Mouse (Mus musculus) CH12.LX (cell line): ENCODE data around the gene Mmd. TPM values are rescaled to one million over a fixed set of nuclear protein-coding genes. Genes with fewer than 3 reads are reported as not detected.

ENCODE experiments used
- DNase-seq: peaks from one replicate; pipeline ENCODE4 v3.0.0-alpha.2; 2013; ENCODE audit errors: extremely low read depth
- H3K27ac ChIP-seq: 2 replicates; pipeline ENCODE4 v1.5.1; 2012; ENCODE audit warnings: low read depth, mild to moderate bottlenecking, control low read depth, moderate library complexity; ENCODE audit not compliant: insufficient read depth
- H3K27me3 ChIP-seq: replicated peaks from 2 replicates; pipeline ENCODE3; 2012; ENCODE audit warnings: inconsistent platforms
- H3K36me3 ChIP-seq, 2 experiments: replicated peaks in 1 of 2; 2 replicates each; pipeline versions ENCODE3 to v1.6.1; 2012; ENCODE audit warnings: inconsistent platforms in 1 of 2, low read length in 1 of 2, mild to moderate bottlenecking in 1 of 2, mixed read lengths in 1 of 2, moderate library complexity in 1 of 2; ENCODE audit not compliant: control insufficient read depth in 1 of 2, insufficient read depth in 1 of 2
- H3K4me1 ChIP-seq, 2 experiments: 2 replicates each; pipeline ENCODE4 v1.6.1; 2012; ENCODE audit warnings: inconsistent platforms in 1 of 2, moderate library complexity in 1 of 2; ENCODE audit not compliant: insufficient read depth in 2 of 2, control insufficient read depth in 1 of 2
- H3K4me2 ChIP-seq: 2 replicates; pipeline ENCODE4 v1.6.1; 2012; ENCODE audit warnings: low read depth, mild to moderate bottlenecking, control low read depth; ENCODE audit not compliant: poor library complexity, insufficient read depth, severe bottlenecking
- H3K4me3 ChIP-seq, 3 experiments: fragments of 150-350 bp in 1 of 3; sonication (generic) in 1 of 3; replicated peaks in 1 of 3; 2 replicates each; pipeline versions ENCODE3 to v1.5.1; 2011 to 2012; ENCODE audit warnings: low read depth in 2 of 3, low read length in 2 of 3, mild to moderate bottlenecking in 2 of 3, moderate library complexity in 2 of 3, control low read depth in 1 of 3, improper control_type of control experiment in 1 of 3, inconsistent platforms in 1 of 3, mixed read lengths in 1 of 3; ENCODE audit not compliant: poor library complexity in 1 of 3
- H3K79me2 ChIP-seq: replicated peaks from 2 replicates; pipeline ENCODE4 v1.6.1; 2012; ENCODE audit warnings: mild to moderate bottlenecking, moderate library complexity; ENCODE audit not compliant: control insufficient read depth, poor library complexity, insufficient read depth, severe bottlenecking; ENCODE audit errors: extremely low read depth
- H3K9ac ChIP-seq: 2 replicates; pipeline ENCODE4 v1.6.1; 2012; ENCODE audit warnings: low read depth, mild to moderate bottlenecking, control low read depth, moderate library complexity; ENCODE audit not compliant: insufficient read depth
- H3K9me3 ChIP-seq: replicated peaks from 2 replicates; pipeline ENCODE3; 2012; ENCODE audit warnings: low read length, inconsistent platforms, mixed read lengths
- BHLHE40 ChIP-seq: IDR thresholded peaks from 2 replicates; pipeline ENCODE4 v1.6.1; 2011; ENCODE audit warnings: mild to moderate bottlenecking, low read depth, low read length, improper control_type of control experiment
- CTCF ChIP-seq, 2 experiments: IDR thresholded peaks in 1 of 2; conservative IDR thresholded peaks in 1 of 2; 2 replicates each; pipeline ENCODE4 v1.5.1; 2011 to 2012; ENCODE audit warnings: low read depth in 2 of 2, low read length in 2 of 2, improper control_type of control experiment in 1 of 2, inconsistent platforms in 1 of 2, mild to moderate bottlenecking in 1 of 2, moderate library complexity in 1 of 2
- E2F4 ChIP-seq: IDR thresholded peaks from 2 replicates; pipeline ENCODE4 v1.6.1; 2011; ENCODE audit warnings: low read depth, low read length, improper control_type of control experiment; ENCODE audit not compliant: insufficient replicate concordance
- GABPA ChIP-seq: IDR thresholded peaks from 2 replicates; pipeline ENCODE4 v1.6.1; 2012; ENCODE audit warnings: low read depth, low read length, improper control_type of control experiment, inconsistent platforms; ENCODE audit not compliant: insufficient replicate concordance
- IRF4 ChIP-seq: IDR thresholded peaks from 2 replicates; pipeline ENCODE4 v1.6.1; 2014; ENCODE audit warnings: low read depth, mild to moderate bottlenecking, inconsistent platforms, low read length, improper control_type of control experiment
- JUN ChIP-seq: IDR thresholded peaks from 2 replicates; pipeline ENCODE4 v1.6.1; 2011; ENCODE audit warnings: low read depth, mild to moderate bottlenecking, low read length, improper control_type of control experiment, moderate library complexity; ENCODE audit not compliant: insufficient read depth
- KAT2A ChIP-seq: IDR thresholded peaks from 2 replicates; pipeline ENCODE4 v1.6.1; 2012; ENCODE audit warnings: low read length, improper control_type of control experiment, inconsistent platforms; ENCODE audit not compliant: insufficient replicate concordance
- MAFK ChIP-seq: IDR thresholded peaks from 2 replicates; pipeline ENCODE4 v1.6.1; 2011; ENCODE audit warnings: low read length, improper control_type of control experiment; ENCODE audit not compliant: insufficient replicate concordance
- MAZ ChIP-seq: IDR thresholded peaks from 2 replicates; pipeline ENCODE4 v1.6.1; 2012; ENCODE audit warnings: low read depth, mild to moderate bottlenecking, inconsistent platforms, low read length, improper control_type of control experiment, moderate library complexity
- MEF2A ChIP-seq: IDR thresholded peaks from 2 replicates; pipeline ENCODE4 v1.6.1; 2014; ENCODE audit warnings: low read depth, mild to moderate bottlenecking, inconsistent platforms, low read length, improper control_type of control experiment, borderline replicate concordance
- NELFE ChIP-seq: IDR thresholded peaks from 2 replicates; pipeline ENCODE4 v1.6.1; 2011; ENCODE audit warnings: low read depth, low read length, improper control_type of control experiment
- NRF1 ChIP-seq: IDR thresholded peaks from 2 replicates; pipeline ENCODE4 v1.6.1; 2014; ENCODE audit warnings: low read depth, mild to moderate bottlenecking, inconsistent platforms, low read length, improper control_type of control experiment, moderate library complexity
- POLR2AphosphoS2 ChIP-seq: IDR thresholded peaks from 2 replicates; pipeline ENCODE4 v1.6.1; 2011; ENCODE audit warnings: low read depth, low read length, improper control_type of control experiment
- RAD21 ChIP-seq: IDR thresholded peaks from 2 replicates; pipeline ENCODE4 v1.6.1; 2011; ENCODE audit warnings: low read depth, mild to moderate bottlenecking, low read length, improper control_type of control experiment, moderate library complexity
- SIN3A ChIP-seq: IDR thresholded peaks from 2 replicates; pipeline ENCODE4 v1.6.1; 2012; ENCODE audit warnings: low read length, improper control_type of control experiment, inconsistent platforms
- SMC3 ChIP-seq: IDR thresholded peaks from 2 replicates; pipeline ENCODE4 v1.6.1; 2011; ENCODE audit warnings: low read depth, low read length, improper control_type of control experiment
- TBP ChIP-seq: conservative IDR thresholded peaks from 2 replicates; pipeline ENCODE4 v1.6.1; 2011; ENCODE audit warnings: low read depth, low read length, improper control_type of control experiment
- UBTF ChIP-seq: IDR thresholded peaks from 2 replicates; pipeline ENCODE4 v1.6.1; 2012; ENCODE audit warnings: low read depth, mild to moderate bottlenecking, inconsistent platforms, low read length, improper control_type of control experiment, moderate library complexity
- USF1 ChIP-seq: IDR thresholded peaks from 2 replicates; pipeline ENCODE4 v1.6.1; 2014; ENCODE audit warnings: low read depth, mild to moderate bottlenecking, inconsistent platforms, low read length, improper control_type of control experiment
- USF2 ChIP-seq: conservative IDR thresholded peaks from 2 replicates; pipeline ENCODE4 v1.6.1; 2011; ENCODE audit warnings: low read depth, low read length, improper control_type of control experiment
- ZC3H11A ChIP-seq: IDR thresholded peaks from 2 replicates; pipeline ENCODE4 v1.6.1; 2012; ENCODE audit warnings: low read depth, mild to moderate bottlenecking, inconsistent platforms, low read length, improper control_type of control experiment
- ZKSCAN1 ChIP-seq: IDR thresholded peaks from 2 replicates; pipeline ENCODE4 v1.6.1; 2012; ENCODE audit warnings: low read depth, inconsistent platforms, low read length, improper control_type of control experiment, borderline replicate concordance
- ZNF384 ChIP-seq: IDR thresholded peaks from 2 replicates; pipeline ENCODE4 v1.6.1; 2012; ENCODE audit warnings: low read depth, low read length, improper control_type of control experiment, inconsistent platforms
- dilution Hi-C: fragments of 300-500 bp; cut with MboI; formaldehyde crosslinking; loops from 2 replicates; pipeline ENCODE4 v1.14.3; 2020; ENCODE audit warnings: low sequenced_read_pairs; ENCODE audit not compliant: extremely low pct_unique_long_range_greater_than_20kb, extremely low pct_ligation_motif_present
- in situ Hi-C: fragments of 300-500 bp; cut with MboI; formaldehyde crosslinking; loops from 3 replicates; pipeline ENCODE4 v1.14.3; 2019; ENCODE audit warnings: low sequenced_read_pairs, low pct_ligation_motif_present, low pct_unique_long_range_greater_than_20kb, mixed read lengths
- polyA plus RNA-seq: library from polyadenylated mRNA; unstranded; fragments of >175 nt; gene quantifications from 2 replicates; pipeline ENCODE4 v1.2.1, GENCODE M21; 2012; ENCODE audit warnings: low read depth; ENCODE audit not compliant: insufficient read length
- total RNA-seq, 2 experiments: library from RNA; depleted of rRNA; stranded (reverse); fragments of 300-350 nt in 1 of 2; fragments of >200 nt in 1 of 2; gene quantifications; 2 replicates each; pipeline ENCODE4 v1.2.3; 2012 to 2014

Mmd gene
- total and polyA plus RNA-seq, 3 experiments = 10.3 to 60.4 (median 39.8) TPM

- peak; percentile 56 for DNase-seq
- Histone ChIP-seq H3K79me2 (no peaks in the 10 kb centered on the region), H3K27me3 (no peaks in the 10 kb centered on the region), H3K36me3 (no peaks in the 10 kb centered on the region), H3K27ac (no peak overlapping the region), H3K4me1 (no peaks in the 10 kb centered on the region), H3K4me3 (no peak overlapping the region), H3K4me2 (0 out of 2 replicates have a peak overlapping the region, but pooled peaks have one; percentile 8), H3K9me3 (peaks cover 3% of the 10 kb centered on the region), H3K9ac (no peak overlapping the region)
- in situ Hi-C loops (loop anchor here (5.0 kb wide), 1 partner anchor 310 kb away; no protein-coding TSS in a partner anchor), dilution Hi-C loops (no loop called here)
- TF ChIP-seq NELFE = no peak
- no peak for TF ChIP-seq ZKSCAN1
- TF ChIP-seq SMC3 = peak; percentile 86
- no peak; the same call in 1 of the 2 replicates for TF ChIP-seq ZC3H11A
- TF ChIP-seq JUN = no peak
- no peak for TF ChIP-seq USF2
- peak; percentile 85 to 93 for TF ChIP-seq CTCF (conservative IDR thresholded peaks at IDR 0.05 in 1 of 2, IDR thresholded peaks at IDR 0.05 in 1 of 2; ENCODE audit: low read depth in 2 of 2, low read length in 2 of 2)
- no peak for TF ChIP-seq MAFK
- no peak for TF ChIP-seq POLR2AphosphoS2
- TF ChIP-seq USF1 = no peak
- no peak for TF ChIP-seq E2F4
- TF ChIP-seq ZNF384 = no peak
- TF ChIP-seq UBTF = no peak
- TF ChIP-seq NRF1 = no peak
- no peak for TF ChIP-seq MEF2A
- TF ChIP-seq SIN3A = no peak
- TF ChIP-seq BHLHE40 = no peak
- TF ChIP-seq KAT2A = no peak
- peak; percentile 17; the same call in 1 of the 2 replicates for TF ChIP-seq IRF4
- TF ChIP-seq TBP = no peak
- TF ChIP-seq RAD21 = peak; percentile 70
- TF ChIP-seq MAZ = no peak
- TF ChIP-seq GABPA = no peak
Observed at GRCm38 (mm10) chr11:90306993-90307392, 57.7 kb downstream of the Mmd start.
